Mouse (Mus musculus): ENCODE data around the gene Gm45021. TPM values are rescaled to one million over a fixed set of nuclear protein-coding genes. Genes with fewer than 3 reads are reported as not detected.

The Gm45021 gene
- polyA plus RNA-seq, 1 experiment from 2014 or later = not detected

Other genes starting within 250 kb of the Gm45021 start
- gene Krba1, start 194.0 kb upstream of the Gm45021 start, polyA plus RNA-seq (2015; fragmentation: Nextera tagmentation; extraction: Ambion mirVana) = 22.7 and 26.4 TPM in 2 replicates
- 32.0 and 33.9 TPM in 2 replicates for gene Zfp467, start 143.8 kb upstream of the Gm45021 start, polyA plus RNA-seq (2015; fragmentation: Nextera tagmentation; extraction: Ambion mirVana)
- 0.36 and 0.97 TPM in 2 replicates for gene Sspo, start 141.4 kb upstream of the Gm45021 start, polyA plus RNA-seq (2015; fragmentation: Nextera tagmentation; extraction: Ambion mirVana)
- gene Atp6v0e2, start 52.0 kb upstream of the Gm45021 start, polyA plus RNA-seq (2015; fragmentation: Nextera tagmentation; extraction: Ambion mirVana) = 32.7 and 33.8 TPM in 2 replicates
- 14.3 and 14.5 TPM in 2 replicates for gene Lrrc61, start 34.8 kb upstream of the Gm45021 start, polyA plus RNA-seq (2015; fragmentation: Nextera tagmentation; extraction: Ambion mirVana)
- 64.5 and 76.1 TPM in 2 replicates for gene Rarres2, start 16.8 kb upstream of the Gm45021 start, polyA plus RNA-seq (2015; fragmentation: Nextera tagmentation; extraction: Ambion mirVana)
- gene Repin1, start 4.3 kb downstream of the Gm45021 start, polyA plus RNA-seq (2015; fragmentation: Nextera tagmentation; extraction: Ambion mirVana) = 52.9 and 59.3 TPM in 2 replicates
- gene Gm44965, start 4.3 kb downstream of the Gm45021 start, polyA plus RNA-seq (2015; fragmentation: Nextera tagmentation; extraction: Ambion mirVana) = 0.69 TPM in 1 of 2 replicates, not detected in the other
- gene Zfp775, start 12.5 kb downstream of the Gm45021 start, polyA plus RNA-seq (2015; fragmentation: Nextera tagmentation; extraction: Ambion mirVana) = 7.5 and 9.3 TPM in 2 replicates
- gene AI854703, start 37.2 kb downstream of the Gm45021 start, polyA plus RNA-seq (2015; fragmentation: Nextera tagmentation; extraction: Ambion mirVana) = 4.3 and 5.4 TPM in 2 replicates
- 3.5 TPM in 2 replicates for gene Gimap8, start 57.6 kb downstream of the Gm45021 start, polyA plus RNA-seq (2015; fragmentation: Nextera tagmentation; extraction: Ambion mirVana)
- 12.7 and 14.8 TPM in 2 replicates for gene Gimap9, start 86.5 kb downstream of the Gm45021 start, polyA plus RNA-seq (2015; fragmentation: Nextera tagmentation; extraction: Ambion mirVana)
- gene Gimap4, start 94.9 kb downstream of the Gm45021 start, polyA plus RNA-seq (2015; fragmentation: Nextera tagmentation; extraction: Ambion mirVana) = 84.6 and 86.0 TPM in 2 replicates
- gene Gimap6, start 118.6 kb downstream of the Gm45021 start, polyA plus RNA-seq (2015; fragmentation: Nextera tagmentation; extraction: Ambion mirVana) = 59.4 and 67.3 TPM in 2 replicates
- 1.4 and 2.4 TPM in 2 replicates for gene Gm28053, start 129.0 kb downstream of the Gm45021 start, polyA plus RNA-seq (2015; fragmentation: Nextera tagmentation; extraction: Ambion mirVana)
- gene Gimap7, start 129.0 kb downstream of the Gm45021 start, polyA plus RNA-seq (2015; fragmentation: Nextera tagmentation; extraction: Ambion mirVana) = not detected in 2 replicates
- gene Gimap1, start 149.4 kb downstream of the Gm45021 start, polyA plus RNA-seq (2015; fragmentation: Nextera tagmentation; extraction: Ambion mirVana) = 39.5 and 43.2 TPM in 2 replicates
- gene Gimap5, start 156.6 kb downstream of the Gm45021 start, polyA plus RNA-seq (2015; fragmentation: Nextera tagmentation; extraction: Ambion mirVana) = 18.0 and 19.9 TPM in 2 replicates
- gene Gimap3, start 181.2 kb downstream of the Gm45021 start, polyA plus RNA-seq (2015; fragmentation: Nextera tagmentation; extraction: Ambion mirVana) = 0.19 TPM in 1 of 2 replicates, not detected in the other

All from kidney, embryonic 16.5 days (tissue).